14 mouse cellular contexts compared by ENCODE assay signal in genomic region chr15:5660819-5661218, GRCm38 (mm10).
DNase-seq lines count a peak whose midpoint lies in the region; ATAC-seq and TF ChIP-seq lines count a peak whose summit lies in the region.
"Had no signal": no experiment of that assay in that cellular context is flagged by ENCODE, and none has a peak within 500 bp of the region (broad histone marks: within the 10 kb centered on the region; RNA-seq: fewer than 3 reads in every experiment).

No protein-coding gene starts in this region.

- H3K79me2 ChIP-seq in MEL (ENCODE audit: control insufficient read depth, insufficient read depth, low read length, poor library complexity), result no peaks in the 10 kb centered on the region

- TF ChIP-seq CTCF in MEL (IDR thresholded peaks at IDR 0.05 in 2 of 3, conservative IDR thresholded peaks at IDR 0.05 in 1 of 3; ENCODE audit: control insufficient read depth in 1 of 3, insufficient read depth in 1 of 3, low read depth in 2 of 3, low read length in 3 of 3, poor library complexity in 1 of 3, severe bottlenecking in 1 of 3), result no peak

- no peak for TF ChIP-seq EP300 in MEL (IDR thresholded peaks at IDR 0.05; ENCODE audit: low read depth in 1 of 2, low read length in 2 of 2)

- no peak for TF ChIP-seq RAD21 in MEL (IDR thresholded peaks at IDR 0.05; ENCODE audit: low read depth, low read length)

- H3K27ac ChIP-seq in forebrain, embryonic 14.5 days (ENCODE audit: low read depth, low read length), result no peak overlapping the region
- no peak overlapping the region for H3K27ac ChIP-seq in forebrain, embryonic 10.5 days
- no peak overlapping the region for H3K27ac ChIP-seq in MEL (ENCODE audit: control insufficient read depth, low read depth, low read length)
- H3K27ac ChIP-seq in embryonic facial prominence, embryonic 14.5 days (replicated peaks; ENCODE audit: low read depth, low read length), result no peak overlapping the region
- H3K27ac ChIP-seq: intestine, embryonic 15.5 days had no signal

- intact Hi-C loops in left cerebral cortex, postnatal 4 days (cut with DNase I), result no loop called here

- no peaks in the 10 kb centered on the region for H3K4me1 ChIP-seq in forebrain, embryonic 14.5 days (ENCODE audit: control insufficient read depth, insufficient read depth, low read length)
- H3K4me1 ChIP-seq in forebrain, embryonic 10.5 days, result no peaks in the 10 kb centered on the region
- no peaks in the 10 kb centered on the region for H3K4me1 ChIP-seq in MEL (ENCODE audit: control insufficient read depth in 1 of 2, insufficient read depth in 2 of 2, low read length in 2 of 2)
- H3K4me1 ChIP-seq in embryonic facial prominence, embryonic 14.5 days (ENCODE audit: control insufficient read depth, insufficient read depth, low read length), result no peaks in the 10 kb centered on the region
- H3K4me1 ChIP-seq: intestine, embryonic 15.5 days had no signal

- H3K4me3 ChIP-seq in forebrain, embryonic 14.5 days (ENCODE audit: low read depth, low read length), result no peak overlapping the region
- H3K4me3 ChIP-seq in forebrain, embryonic 10.5 days, result no peak overlapping the region
- no peak overlapping the region for H3K4me3 ChIP-seq in MEL (ENCODE audit: control insufficient read depth in 1 of 2, insufficient read depth in 1 of 2, low read depth in 2 of 2, low read length in 2 of 2)
- no peak overlapping the region for H3K4me3 ChIP-seq in embryonic facial prominence, embryonic 14.5 days (ENCODE audit: low read depth, low read length)
- H3K4me3 ChIP-seq: heart, embryonic 12.5 days; intestine, embryonic 15.5 days had no signal

- peak; percentile 32 for DNase-seq in forebrain, embryonic 14.5 days (ENCODE audit: low spot score)
- DNase-seq in forebrain, embryonic 10.5 days (ENCODE audit: extremely low spot score, low spot score), result no peak
- peak; percentile 27 for DNase-seq in left cerebral cortex, postnatal 4 days
- no peak for DNase-seq in left cerebral cortex, adult 8-10 months (ENCODE audit: low spot score in 2 of 2)
- peak; percentile 6 for DNase-seq in MEL (ENCODE audit: low read depth, low spot score)
- DNase-seq in embryonic facial prominence, embryonic 14.5 days (ENCODE audit: low spot score), result peak; percentile 90
- no peak for DNase-seq in Muller cell, postnatal 12 days (ENCODE audit: inconsistent ontology term)
- no peak for DNase-seq in thymus, postnatal 10 days (ENCODE audit: low spot score in 2 of 2)
- DNase-seq: gastrocnemius, postnatal 25 days; lung, postnatal 14 days; retina, postnatal 1 day had no signal

- H3K9me3 ChIP-seq in forebrain, embryonic 14.5 days (replicated peaks; ENCODE audit: control insufficient read depth, low read length), result no peaks in the 10 kb centered on the region
- H3K9me3 ChIP-seq in forebrain, embryonic 10.5 days, result no peaks in the 10 kb centered on the region
- H3K9me3 ChIP-seq in MEL (replicated peaks; ENCODE audit: insufficient read depth, low read length), result no peaks in the 10 kb centered on the region
- H3K9me3 ChIP-seq in embryonic facial prominence, embryonic 14.5 days (ENCODE audit: control insufficient read depth, low read length), result no peaks in the 10 kb centered on the region
- H3K9me3 ChIP-seq: G1E; heart, embryonic 12.5 days; intestine, embryonic 15.5 days had no signal

- no peaks in the 10 kb centered on the region for H3K27me3 ChIP-seq in forebrain, embryonic 14.5 days (replicated peaks; ENCODE audit: control insufficient read depth, insufficient read depth, low read length)
- H3K27me3 ChIP-seq in forebrain, embryonic 10.5 days (ENCODE audit: poor library complexity, severe bottlenecking), result no peaks in the 10 kb centered on the region
- no peaks in the 10 kb centered on the region for H3K27me3 ChIP-seq in MEL (ENCODE audit: control insufficient read depth in 1 of 2, insufficient read depth in 2 of 2, low read length in 2 of 2)
- no peaks in the 10 kb centered on the region for H3K27me3 ChIP-seq in embryonic facial prominence, embryonic 14.5 days (replicated peaks; ENCODE audit: control insufficient read depth, insufficient read depth, low read length)
- H3K27me3 ChIP-seq: heart, embryonic 12.5 days; intestine, embryonic 15.5 days had no signal

- no peak overlapping the region for H3K4me2 ChIP-seq in forebrain, embryonic 14.5 days (ENCODE audit: low read length)
- H3K4me2 ChIP-seq in embryonic facial prominence, embryonic 14.5 days (ENCODE audit: low read depth, low read length), result no peak overlapping the region
- H3K4me2 ChIP-seq: heart, embryonic 12.5 days; intestine, embryonic 15.5 days had no signal

- ATAC-seq in forebrain, embryonic 14.5 days, result no peak
- peak; percentile 87 for ATAC-seq in embryonic facial prominence, embryonic 14.5 days (ENCODE audit: low read depth)
- ATAC-seq: intestine, embryonic 15.5 days had no signal

- TF ChIP-seq POLR2A in MEL (IDR thresholded peaks at IDR 0.05; ENCODE audit: control insufficient read depth in 1 of 2, insufficient read depth in 1 of 2, low read depth in 1 of 2, low read length in 2 of 2, poor library complexity in 1 of 2), result no peak

- no peak overlapping the region for H3K9ac ChIP-seq in forebrain, embryonic 14.5 days (ENCODE audit: low read length)
- no peak overlapping the region for H3K9ac ChIP-seq in MEL (ENCODE audit: control insufficient read depth, low read depth, low read length, poor library complexity, severe bottlenecking)
- no peak overlapping the region for H3K9ac ChIP-seq in embryonic facial prominence, embryonic 14.5 days (ENCODE audit: low read depth, low read length)
- H3K9ac ChIP-seq: heart, embryonic 12.5 days; intestine, embryonic 15.5 days had no signal

- no peaks in the 10 kb centered on the region for H3K36me3 ChIP-seq in forebrain, embryonic 14.5 days (ENCODE audit: control insufficient read depth, insufficient read depth, low read length)
- H3K36me3 ChIP-seq in forebrain, embryonic 10.5 days (replicated peaks), result no peaks in the 10 kb centered on the region
- H3K36me3 ChIP-seq in MEL (ENCODE audit: control insufficient read depth in 1 of 2, insufficient read depth in 2 of 2, low read length in 2 of 2), result no peaks in the 10 kb centered on the region
- H3K36me3 ChIP-seq in embryonic facial prominence, embryonic 14.5 days (ENCODE audit: control insufficient read depth, insufficient read depth, low read length), result no peaks in the 10 kb centered on the region
- H3K36me3 ChIP-seq: G1E; heart, embryonic 12.5 days; intestine, embryonic 15.5 days had no signal

- WGBS in forebrain, embryonic 14.5 days, result 69% methylated on average over 3 of the region's 3 CpGs
- WGBS in forebrain, embryonic 10.5 days, result 92% methylated on average over 3 of the region's 3 CpGs
- 32% methylated on average over 3 of the region's 3 CpGs for WGBS in embryonic facial prominence, embryonic 14.5 days

TF ChIP-seq in MEL, 35 proteins besides CTCF, POLR2A, EP300 and RAD21:
- no peak for TF ChIP-seq TCF12 (IDR thresholded peaks at IDR 0.05; ENCODE audit: low read depth, low read length)
- no peak for TF ChIP-seq HCFC1 (IDR thresholded peaks at IDR 0.05; ENCODE audit: low read depth, low read length)
- TF ChIP-seq UBTF (IDR thresholded peaks at IDR 0.05; ENCODE audit: borderline replicate concordance, insufficient read depth, low read depth, low read length), result no peak
- no peak for TF ChIP-seq MAZ (IDR thresholded peaks at IDR 0.05; ENCODE audit: low read depth, low read length)
- no peak for TF ChIP-seq ZNF384 (IDR thresholded peaks at IDR 0.05; ENCODE audit: low read depth, low read length)
- TF ChIP-seq JUND (IDR thresholded peaks at IDR 0.05; ENCODE audit: low read depth, low read length), result no peak
- TF ChIP-seq ELF1 (IDR thresholded peaks at IDR 0.05; ENCODE audit: low read depth, low read length), result no peak
- no peak for TF ChIP-seq ZC3H11A (IDR thresholded peaks at IDR 0.05; ENCODE audit: low read depth, low read length)
- no peak for TF ChIP-seq USF1 (IDR thresholded peaks at IDR 0.05; ENCODE audit: low read depth, low read length)
- no peak for TF ChIP-seq KAT2A (conservative IDR thresholded peaks at IDR 0.05; ENCODE audit: low read depth, low read length)

Comparison
In these comparisons a context has a peak if more than half of its experiments do, and no peak if none do; other contexts are left out.
1. DNase-seq: peak in forebrain, embryonic 14.5 days (single experiment), left cerebral cortex, postnatal 4 days (single experiment), MEL (single experiment) and embryonic facial prominence, embryonic 14.5 days (single experiment); none in forebrain, embryonic 10.5 days (single experiment), left cerebral cortex, adult 8-10 months (0 of 2), Muller cell, postnatal 12 days (single experiment) and thymus, postnatal 10 days (0 of 2).